Mouse (Mus musculus): ENCODE measurements around the gene Inpp4b. TPM values are rescaled to one million over a fixed set of nuclear protein-coding genes. Genes with fewer than 3 reads are reported as not detected.

Gene Inpp4b
- polyA plus RNA-seq, 1 experiment from 2014 or later, result 4.2 TPM

DNA sequence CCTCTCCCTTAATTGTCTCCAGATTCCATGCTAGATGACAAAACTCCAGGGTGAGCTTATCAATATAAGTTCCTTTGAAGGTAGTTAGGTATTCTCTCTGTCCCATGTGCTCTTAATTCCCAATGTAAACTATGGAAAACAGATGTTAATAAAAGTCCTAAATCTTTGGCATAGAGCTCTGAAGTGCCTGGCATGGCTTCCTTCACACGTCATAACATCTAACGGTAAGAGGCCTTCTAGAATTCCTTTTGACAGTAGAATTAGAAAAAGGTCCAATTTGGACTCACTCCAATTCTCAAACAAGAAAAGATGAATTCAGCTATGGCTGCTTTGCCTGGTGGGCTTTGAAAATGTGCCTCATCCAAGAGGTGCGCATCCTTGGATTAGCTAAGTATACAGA is 236.6 kb downstream of the Inpp4b start:
- Histone ChIP-seq H3K27me3 (ENCODE audit: control insufficient read depth, insufficient read depth, low read length) (no peaks in the 10 kb centered on the region), H3K4me2 (ENCODE audit: low read depth) (no peak overlapping the region), H3K9ac (ENCODE audit: low read length) (no peak overlapping the region), H3K4me1 (ENCODE audit: control insufficient read depth, insufficient read depth, low read length) (no peaks in the 10 kb centered on the region), H3K27ac (ENCODE audit: low read depth, low read length) (no peak overlapping the region), H3K4me3 (ENCODE audit: low read depth, low read length) (no peak overlapping the region), H3K36me3 (ENCODE audit: control insufficient read depth, insufficient read depth, low read length) (no peaks in the 10 kb centered on the region), H3K9me3 (ENCODE audit: control insufficient read depth, low read length) (no peaks in the 10 kb centered on the region)
- ATAC-seq (ENCODE audit: insufficient read depth, low FRiP score, low TSS enrichment) (no peak), DNase-seq (ENCODE audit: low spot score) (no peak)
- 85% methylated on average over 3 of the region's 3 CpGs for WGBS

DNA sequence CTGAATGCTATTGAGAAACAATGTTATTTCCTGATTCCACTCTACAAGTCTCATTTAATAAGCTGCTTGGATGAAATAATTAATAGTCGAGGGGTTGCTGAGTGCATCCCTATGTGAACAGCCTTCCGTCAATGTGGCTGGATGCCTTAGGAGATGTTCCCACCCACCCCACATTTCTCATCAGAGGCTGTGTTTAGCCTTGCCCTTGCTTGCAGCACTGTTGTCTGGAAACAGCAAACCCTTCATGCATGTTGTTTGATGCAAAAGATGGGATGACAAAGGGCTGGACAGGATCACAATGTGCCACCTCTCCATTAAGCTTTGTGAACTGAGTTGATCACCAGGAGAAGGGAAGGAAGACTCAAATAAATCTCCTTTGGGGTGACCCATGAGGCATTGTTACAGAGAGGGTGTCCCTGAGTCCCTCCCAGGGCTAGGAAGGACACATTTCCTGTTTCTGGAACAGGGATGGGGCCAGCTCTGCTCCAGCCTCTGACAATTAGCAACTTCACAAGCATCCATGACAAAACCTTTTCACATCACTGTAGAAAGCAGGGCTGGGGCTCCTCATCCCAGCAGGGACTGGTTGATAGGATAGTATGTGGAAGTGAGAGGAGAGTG is 239.6 kb downstream of the Inpp4b start:
- H3K36me3 ChIP-seq (ENCODE audit: control insufficient read depth, insufficient read depth, low read length), result no peaks in the 10 kb centered on the region
- WGBS, result 77% methylated on average over 2 of the region's 2 CpGs
- H3K4me1 ChIP-seq (ENCODE audit: control insufficient read depth, insufficient read depth, low read length), result no peaks in the 10 kb centered on the region
- DNase-seq (ENCODE audit: low spot score), result no peak
- no peaks in the 10 kb centered on the region for H3K9me3 ChIP-seq (ENCODE audit: control insufficient read depth, low read length)
- no peak for ATAC-seq (ENCODE audit: insufficient read depth, low FRiP score, low TSS enrichment)
- H3K4me3 ChIP-seq (ENCODE audit: low read depth, low read length), result no peak overlapping the region
- no peak overlapping the region for H3K9ac ChIP-seq (ENCODE audit: low read length)
- H3K27me3 ChIP-seq (ENCODE audit: control insufficient read depth, insufficient read depth, low read length), result no peaks in the 10 kb centered on the region
- H3K27ac ChIP-seq (ENCODE audit: low read depth, low read length), result no peak overlapping the region
- H3K4me2 ChIP-seq (ENCODE audit: low read depth), result no peak overlapping the region

DNA sequence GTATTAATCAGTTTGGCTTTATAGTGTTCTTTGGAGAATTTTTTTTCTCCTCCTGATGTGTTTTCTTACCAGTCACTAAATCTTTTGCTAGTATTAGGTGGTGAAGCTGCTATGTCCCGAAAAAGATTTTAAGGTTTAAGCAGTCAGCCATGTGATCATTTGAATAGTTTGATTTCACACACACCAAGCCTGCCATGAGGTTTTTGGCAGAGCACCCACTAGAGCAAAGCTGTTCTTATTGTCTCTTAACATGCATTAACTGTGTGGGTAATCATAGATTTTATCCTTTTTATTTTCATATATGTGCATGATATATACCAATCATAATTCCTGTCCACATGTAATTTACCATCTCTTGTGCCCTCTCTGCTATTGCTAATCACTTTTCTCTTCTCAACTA is 240.6 kb downstream of the Inpp4b start:
- Histone ChIP-seq H3K9ac (ENCODE audit: low read length) (no peak overlapping the region), H3K9me3 (ENCODE audit: control insufficient read depth, low read length) (no peaks in the 10 kb centered on the region), H3K27me3 (ENCODE audit: control insufficient read depth, insufficient read depth, low read length) (no peaks in the 10 kb centered on the region), H3K36me3 (ENCODE audit: control insufficient read depth, insufficient read depth, low read length) (no peaks in the 10 kb centered on the region), H3K27ac (ENCODE audit: low read depth, low read length) (no peak overlapping the region), H3K4me2 (ENCODE audit: low read depth) (no peak overlapping the region), H3K4me1 (ENCODE audit: control insufficient read depth, insufficient read depth, low read length) (no peaks in the 10 kb centered on the region), H3K4me3 (ENCODE audit: low read depth, low read length) (no peak overlapping the region)
- ATAC-seq (ENCODE audit: insufficient read depth, low FRiP score, low TSS enrichment), result no peak
- 79% methylated on average over 1 of the region's 1 CpGs for WGBS
- DNase-seq (ENCODE audit: low spot score), result no peak

DNA sequence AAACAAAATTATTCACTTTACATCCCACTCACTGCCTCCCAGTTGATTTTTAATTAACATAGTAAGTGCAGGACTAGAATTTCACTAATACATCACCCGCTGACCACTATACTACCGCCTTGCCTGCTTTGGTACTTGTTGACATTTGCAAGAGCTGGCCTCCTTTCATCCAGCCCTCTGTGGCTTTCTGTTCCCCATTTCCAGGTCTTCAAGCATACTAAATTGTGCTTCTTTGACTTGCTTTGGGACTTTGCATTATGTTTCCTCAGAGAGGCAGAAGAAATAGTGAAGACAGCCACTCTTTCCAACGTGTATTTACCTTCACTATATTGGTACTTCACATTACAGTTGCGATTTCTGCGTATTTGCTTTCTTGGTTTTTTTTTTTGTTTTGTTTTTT is 244.4 kb downstream of the Inpp4b start:
- no peak overlapping the region for H3K4me2 ChIP-seq (ENCODE audit: low read depth)
- 88% methylated on average over 5 of the region's 5 CpGs for WGBS
- H3K27me3 ChIP-seq (ENCODE audit: control insufficient read depth, insufficient read depth, low read length), result no peaks in the 10 kb centered on the region
- H3K9ac ChIP-seq (ENCODE audit: low read length), result no peak overlapping the region
- no peaks in the 10 kb centered on the region for H3K9me3 ChIP-seq (ENCODE audit: control insufficient read depth, low read length)
- H3K4me1 ChIP-seq (ENCODE audit: control insufficient read depth, insufficient read depth, low read length), result no peaks in the 10 kb centered on the region
- no peak overlapping the region for H3K27ac ChIP-seq (ENCODE audit: low read depth, low read length)
- ATAC-seq (ENCODE audit: insufficient read depth, low FRiP score, low TSS enrichment) (no peak), DNase-seq (ENCODE audit: low spot score) (no peak)
- no peak overlapping the region for H3K4me3 ChIP-seq (ENCODE audit: low read depth, low read length)
- H3K36me3 ChIP-seq (ENCODE audit: control insufficient read depth, insufficient read depth, low read length), result no peaks in the 10 kb centered on the region

DNA sequence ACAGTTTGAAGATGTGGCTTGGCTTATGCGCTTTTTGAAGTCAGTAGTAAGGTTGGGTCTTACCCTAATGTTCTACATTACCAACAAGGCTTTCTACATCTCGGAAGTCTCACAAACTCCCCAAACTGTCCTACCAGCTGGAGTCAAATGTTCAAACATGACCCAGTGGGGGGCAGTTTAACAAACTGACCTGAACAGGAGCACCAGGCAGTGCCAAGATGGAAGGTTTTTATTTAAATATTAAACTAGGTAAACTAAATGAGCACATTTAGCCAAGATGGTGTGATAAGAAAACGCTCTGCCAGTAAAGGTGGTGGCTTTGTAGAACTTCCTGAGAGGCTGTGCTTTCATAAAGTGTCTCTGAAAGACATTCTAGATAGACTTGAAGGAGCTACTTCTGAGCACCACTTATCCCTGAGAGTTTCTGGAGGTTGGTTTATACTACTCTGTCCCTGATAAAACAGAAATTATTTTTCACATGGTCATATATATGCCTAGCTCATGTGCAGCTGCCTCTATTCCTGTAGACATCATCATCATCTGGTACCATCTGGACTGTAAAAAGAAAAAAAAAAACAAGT is 251.9 kb downstream of the Inpp4b start:
- 89% methylated on average over 3 of the region's 3 CpGs for WGBS
- H3K27me3 ChIP-seq (ENCODE audit: control insufficient read depth, insufficient read depth, low read length), result no peaks in the 10 kb centered on the region
- H3K27ac ChIP-seq (ENCODE audit: low read depth, low read length), result no peak overlapping the region
- ATAC-seq (ENCODE audit: insufficient read depth, low FRiP score, low TSS enrichment), result no peak
- DNase-seq (ENCODE audit: low spot score), result no peak
- no peak overlapping the region for H3K4me3 ChIP-seq (ENCODE audit: low read depth, low read length)
- no peaks in the 10 kb centered on the region for H3K9me3 ChIP-seq (ENCODE audit: control insufficient read depth, low read length)
- H3K4me1 ChIP-seq (ENCODE audit: control insufficient read depth, insufficient read depth, low read length), result no peaks in the 10 kb centered on the region
- H3K4me2 ChIP-seq (ENCODE audit: low read depth), result no peak overlapping the region
- H3K9ac ChIP-seq (ENCODE audit: low read length), result no peak overlapping the region
- no peaks in the 10 kb centered on the region for H3K36me3 ChIP-seq (ENCODE audit: control insufficient read depth, insufficient read depth, low read length)

DNA sequence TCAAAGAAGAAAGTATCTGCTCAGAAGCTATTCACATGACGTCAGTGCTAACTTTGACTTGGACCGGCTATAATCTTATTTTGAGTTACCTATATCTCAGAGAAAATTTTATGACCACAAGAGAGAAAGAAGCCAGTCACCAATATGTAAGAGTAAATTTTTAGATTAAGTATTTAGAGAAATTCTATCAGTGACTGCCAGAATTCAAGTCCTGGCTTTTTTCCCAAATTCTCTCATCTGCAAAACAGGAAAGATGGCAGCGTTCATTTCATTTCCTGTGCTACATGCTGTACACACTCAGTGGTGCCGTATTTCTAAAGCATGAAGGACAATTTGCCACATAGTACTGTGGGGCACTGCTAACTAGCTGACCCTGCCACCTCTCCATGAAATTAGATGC is 256.9 kb downstream of the Inpp4b start:
- no peak overlapping the region for H3K4me2 ChIP-seq (ENCODE audit: low read depth)
- H3K27me3 ChIP-seq (ENCODE audit: control insufficient read depth, insufficient read depth, low read length), result no peaks in the 10 kb centered on the region
- H3K36me3 ChIP-seq (ENCODE audit: control insufficient read depth, insufficient read depth, low read length), result no peaks in the 10 kb centered on the region
- H3K4me1 ChIP-seq (ENCODE audit: control insufficient read depth, insufficient read depth, low read length), result no peaks in the 10 kb centered on the region
- no peak for DNase-seq (ENCODE audit: low spot score)
- 88% methylated on average over 4 of the region's 4 CpGs for WGBS
- no peak for ATAC-seq (ENCODE audit: insufficient read depth, low FRiP score, low TSS enrichment)
- no peak overlapping the region for H3K27ac ChIP-seq (ENCODE audit: low read depth, low read length)
- no peaks in the 10 kb centered on the region for H3K9me3 ChIP-seq (ENCODE audit: control insufficient read depth, low read length)
- H3K4me3 ChIP-seq (ENCODE audit: low read depth, low read length), result no peak overlapping the region
- no peak overlapping the region for H3K9ac ChIP-seq (ENCODE audit: low read length)

DNA sequence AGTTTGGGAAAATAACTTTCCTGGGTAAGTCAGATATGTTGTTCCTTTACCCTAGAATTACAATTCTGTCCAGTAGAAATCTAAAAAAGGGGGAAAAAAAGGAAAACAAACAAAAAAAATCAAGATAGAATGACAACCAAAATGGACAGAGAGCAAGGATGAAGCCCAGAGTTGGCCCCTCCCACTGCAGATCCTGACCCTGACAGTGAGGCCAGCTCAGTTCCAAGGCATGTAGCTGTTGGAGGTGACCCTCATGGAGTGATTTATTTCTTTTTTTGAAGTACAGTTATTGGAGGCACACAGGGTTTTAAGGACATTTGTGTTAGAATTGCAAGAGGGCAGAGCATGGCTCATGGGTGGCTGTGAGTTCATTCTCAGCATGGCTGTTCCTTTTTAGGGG is 258.8 kb downstream of the Inpp4b start:
- DNase-seq (ENCODE audit: low spot score) (no peak), ATAC-seq (ENCODE audit: insufficient read depth, low FRiP score, low TSS enrichment) (no peak)
- Histone ChIP-seq H3K4me3 (ENCODE audit: low read depth, low read length) (no peak overlapping the region), H3K9me3 (ENCODE audit: control insufficient read depth, low read length) (no peaks in the 10 kb centered on the region), H3K4me1 (ENCODE audit: control insufficient read depth, insufficient read depth, low read length) (no peaks in the 10 kb centered on the region), H3K27me3 (ENCODE audit: control insufficient read depth, insufficient read depth, low read length) (no peaks in the 10 kb centered on the region), H3K9ac (ENCODE audit: low read length) (no peak overlapping the region), H3K4me2 (ENCODE audit: low read depth) (no peak overlapping the region), H3K36me3 (ENCODE audit: control insufficient read depth, insufficient read depth, low read length) (no peaks in the 10 kb centered on the region), H3K27ac (ENCODE audit: low read depth, low read length) (no peak overlapping the region)

DNA sequence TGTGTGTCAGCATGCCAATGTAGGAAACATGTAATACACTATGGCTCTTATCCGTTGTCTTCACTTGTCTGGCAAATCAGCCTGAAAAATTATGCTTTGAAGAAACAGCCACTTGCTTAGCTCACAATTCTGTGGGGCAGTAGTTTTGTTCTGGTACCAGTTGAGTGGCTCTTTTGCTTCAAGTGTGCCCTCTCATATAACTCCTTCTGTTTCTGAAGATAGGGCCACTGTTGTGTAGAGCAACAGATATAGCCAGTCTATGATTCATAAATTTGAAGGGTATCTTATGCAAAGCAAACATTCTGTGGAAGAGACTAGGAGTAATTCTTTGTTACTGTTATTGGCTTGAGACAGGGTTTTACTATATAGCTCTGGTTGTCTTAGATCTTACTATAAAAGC is 265.7 kb downstream of the Inpp4b start:
- no peak overlapping the region for H3K4me2 ChIP-seq (ENCODE audit: low read depth)
- DNase-seq (ENCODE audit: low spot score) (no peak), ATAC-seq (ENCODE audit: insufficient read depth, low FRiP score, low TSS enrichment) (no peak)
- H3K27me3 ChIP-seq (ENCODE audit: control insufficient read depth, insufficient read depth, low read length), result no peaks in the 10 kb centered on the region
- H3K4me3 ChIP-seq (ENCODE audit: low read depth, low read length), result no peak overlapping the region
- no peaks in the 10 kb centered on the region for H3K9me3 ChIP-seq (ENCODE audit: control insufficient read depth, low read length)
- no peaks in the 10 kb centered on the region for H3K4me1 ChIP-seq (ENCODE audit: control insufficient read depth, insufficient read depth, low read length)
- 91% methylated on average over 1 of the region's 1 CpGs for WGBS
- no peaks in the 10 kb centered on the region for H3K36me3 ChIP-seq (ENCODE audit: control insufficient read depth, insufficient read depth, low read length)
- H3K27ac ChIP-seq (ENCODE audit: low read depth, low read length), result no peak overlapping the region
- no peak overlapping the region for H3K9ac ChIP-seq (ENCODE audit: low read length)

DNA sequence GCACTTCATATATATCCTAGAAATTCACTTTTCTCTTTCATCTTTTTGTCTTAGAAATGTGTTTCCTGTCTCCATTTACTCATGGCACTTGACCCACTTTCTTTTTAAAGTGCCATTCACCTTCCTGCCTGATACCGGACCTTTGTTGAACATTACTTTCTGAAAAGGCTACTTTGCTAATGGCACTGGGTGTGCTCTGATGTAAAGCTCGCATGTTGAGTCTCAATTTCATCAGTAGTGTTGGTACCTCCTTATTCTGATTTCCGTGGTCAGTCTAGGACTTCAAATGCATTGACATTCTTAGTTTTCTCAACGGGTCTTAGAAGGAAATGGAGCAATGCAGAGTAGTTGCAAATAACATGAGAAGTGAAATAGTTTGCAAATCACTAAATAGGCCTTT is 266.7 kb downstream of the Inpp4b start:
- DNase-seq (ENCODE audit: low spot score), result no peak
- Histone ChIP-seq H3K9me3 (ENCODE audit: control insufficient read depth, low read length) (no peaks in the 10 kb centered on the region), H3K4me1 (ENCODE audit: control insufficient read depth, insufficient read depth, low read length) (no peaks in the 10 kb centered on the region), H3K4me3 (ENCODE audit: low read depth, low read length) (no peak overlapping the region), H3K27me3 (ENCODE audit: control insufficient read depth, insufficient read depth, low read length) (no peaks in the 10 kb centered on the region), H3K36me3 (ENCODE audit: control insufficient read depth, insufficient read depth, low read length) (no peaks in the 10 kb centered on the region), H3K27ac (ENCODE audit: low read depth, low read length) (no peak overlapping the region), H3K4me2 (ENCODE audit: low read depth) (no peak overlapping the region), H3K9ac (ENCODE audit: low read length) (no peak overlapping the region)
- no peak for ATAC-seq (ENCODE audit: insufficient read depth, low FRiP score, low TSS enrichment)
- 85% methylated on average over 4 of the region's 4 CpGs for WGBS

All from neural tube, embryonic 11.5 days (tissue).